In the genomic region with DNA sequence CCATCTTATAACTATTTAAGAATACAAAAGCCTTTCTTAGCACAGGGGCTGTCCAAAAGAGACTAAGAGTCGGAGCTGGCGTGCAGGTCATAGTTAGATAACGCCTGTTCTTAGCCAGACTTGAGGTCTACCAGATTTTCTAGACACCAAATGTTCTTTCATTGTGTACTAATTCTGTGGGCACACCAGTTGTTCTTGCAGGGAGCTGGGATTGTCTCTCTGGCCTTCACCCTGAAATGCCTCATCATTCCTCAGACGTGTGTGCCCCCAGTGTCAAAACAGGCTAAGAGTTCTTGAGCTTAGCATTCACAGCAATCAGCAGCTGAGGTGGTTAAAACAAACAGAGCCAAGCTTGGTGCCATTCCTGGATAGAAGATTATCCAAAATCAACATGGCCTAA, we compare ENCODE assay signal across 18 mouse cellular contexts. TPM values are rescaled to one million over a fixed set of nuclear protein-coding genes. Genes with fewer than 3 reads are reported as not detected.
"Had no signal": no experiment of that assay in that cellular context is flagged by ENCODE, and none has a peak within 500 bp of the region (broad histone marks: within the 10 kb centered on the region; RNA-seq: fewer than 3 reads in every experiment).

No protein-coding gene starts in this region.

- H3K4me3 ChIP-seq: kidney, embryonic 15.5 days; limb, embryonic 10.5 days; limb, embryonic 13.5 days; midbrain, embryonic 15.5 days had no signal

- H3K36me3 ChIP-seq: kidney, embryonic 15.5 days; limb, embryonic 10.5 days; limb, embryonic 13.5 days; midbrain, embryonic 15.5 days had no signal

- H3K9me3 ChIP-seq: kidney, embryonic 15.5 days; limb, embryonic 10.5 days; limb, embryonic 13.5 days; midbrain, embryonic 15.5 days had no signal

- DNase-seq: kidney, adult 11 months; kidney, adult 8-10 months; kidney, postnatal 10 days; kidney, postnatal 36 days; liver; liver, postnatal 0 days; lung, embryonic 14.5 days; thymus, adult 18-20 months; thymus, postnatal 36 days had no signal

- H3K4me2 ChIP-seq: kidney, embryonic 15.5 days; limb, embryonic 13.5 days; lung, embryonic 14.5 days; midbrain, embryonic 15.5 days had no signal

- H3K27ac ChIP-seq: kidney, embryonic 15.5 days; limb, embryonic 10.5 days; limb, embryonic 13.5 days; liver, embryonic 14.5 days; macrophage; midbrain, embryonic 15.5 days had no signal

- H3K27me3 ChIP-seq: midbrain, embryonic 15.5 days had no signal

- H3K9ac ChIP-seq: kidney, embryonic 15.5 days; limb, embryonic 13.5 days; liver, embryonic 14.5 days; liver, postnatal 0 days; lung, embryonic 14.5 days; midbrain, embryonic 15.5 days had no signal

- ATAC-seq: liver, postnatal 0 days; lung, postnatal 0 days; midbrain, embryonic 15.5 days had no signal

RNA-seq across cellular contexts. Expression of gene Prox1, which starts 37.6 kb away (rescaled TPM):
- total RNA-seq: megakaryocyte, adult 5-6 weeks; monocyte, adult 5-6 weeks had no signal
